Mouse (Mus musculus): ENCODE results near the gene Dennd2a.

DNA sequence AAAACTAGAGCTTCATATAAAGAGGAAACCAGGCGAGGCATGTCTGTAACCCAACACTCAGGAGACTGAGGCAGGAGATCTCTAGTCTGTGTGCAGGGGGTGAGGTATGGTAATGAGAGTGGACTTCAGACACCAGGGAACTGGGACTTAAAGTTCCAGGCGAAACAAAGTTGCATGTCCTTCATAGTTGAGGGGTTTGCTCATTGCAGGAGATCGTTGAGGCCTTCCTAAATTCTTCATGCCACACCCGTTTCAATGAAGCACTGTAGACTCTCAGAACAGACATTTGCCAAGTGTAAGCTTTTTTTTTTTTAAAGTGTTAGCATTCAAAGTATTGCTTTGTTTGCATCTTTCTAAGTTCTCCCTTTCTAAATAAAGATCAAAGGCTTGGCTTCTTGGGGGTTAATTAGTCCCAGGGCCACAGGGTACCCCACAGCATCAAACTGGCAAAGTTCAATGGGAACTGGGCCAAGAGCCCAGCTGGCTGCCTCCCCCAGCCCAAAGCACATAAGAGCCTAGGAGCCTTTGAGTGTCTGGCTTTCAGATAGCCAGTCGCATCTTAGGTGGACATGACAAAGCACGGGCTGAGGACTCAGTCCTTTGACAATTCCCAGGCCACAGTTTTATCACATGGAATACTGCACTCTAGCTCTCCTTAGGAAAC lies 1.7 kb upstream of the Dennd2a start:
- no peak for TF ChIP-seq CTCF (IDR thresholded peaks at IDR 0.05; ENCODE audit: low read depth)
- no peak for TF ChIP-seq EP300 (optimal IDR thresholded peaks at IDR 0.05)
